Mouse (Mus musculus) testis, postnatal 14 days (tissue): Measurements from ENCODE around the gene Aldh18a1.

ENCODE experiments used
- DNase-seq: peaks from one replicate; pipeline ENCODE4 v3.0.0; 2021; ENCODE audit warnings: low spot score

Aldh18a1 gene

GRCm38 (mm10) chr19:40526367-40527014, 61.8 kb downstream of the Aldh18a1 start:
- DNase-seq = no peak

- DNase-seq = no peak
Observed at GRCm38 (mm10) chr19:40523431-40524005, 64.7 kb downstream of the Aldh18a1 start.

- no peak for DNase-seq
Observed at GRCm38 (mm10) chr19:40520403-40520802, 67.9 kb downstream of the Aldh18a1 start.

- no peak for DNase-seq
Observed at GRCm38 (mm10) chr19:40518706-40519105, 69.6 kb downstream of the Aldh18a1 start.

GRCm38 (mm10) chr19:40515596-40515995, 72.7 kb downstream of the Aldh18a1 start:
- no peak for DNase-seq

- no peak for DNase-seq
Observed at GRCm38 (mm10) chr19:40514376-40514775, 73.9 kb downstream of the Aldh18a1 start.

GRCm38 (mm10) chr19:40513632-40514078, 74.6 kb downstream of the Aldh18a1 start, which contains the start of gene Sorbs1:
Gene Sorbs1 (minus strand): TSS chr19:40513779.
- DNase-seq = peak; percentile 97

GRCm38 (mm10) chr19:40512500-40513421, 75.5 kb downstream of the Aldh18a1 start:
- peak; percentile 36 for DNase-seq

- DNase-seq = no peak
Observed at GRCm38 (mm10) chr19:40511679-40512309, 76.5 kb downstream of the Aldh18a1 start.

- no peak for DNase-seq
Observed at GRCm38 (mm10) chr19:40511100-40511439, 77.2 kb downstream of the Aldh18a1 start.

- DNase-seq = no peak
Observed at GRCm38 (mm10) chr19:40510387-40511099, 77.7 kb downstream of the Aldh18a1 start.

GRCm38 (mm10) chr19:40509274-40509673, 79.0 kb downstream of the Aldh18a1 start:
- no peak for DNase-seq

- no peak for DNase-seq
Observed at GRCm38 (mm10) chr19:40508851-40509250, 79.4 kb downstream of the Aldh18a1 start.

GRCm38 (mm10) chr19:40506965-40507364, 81.3 kb downstream of the Aldh18a1 start:
- no peak for DNase-seq

- no peak for DNase-seq
Observed at GRCm38 (mm10) chr19:40504336-40504735, 83.9 kb downstream of the Aldh18a1 start.
